Mouse (Mus musculus) lung, adult 2 months (tissue): Measurements from ENCODE around the gene Gm49601. TPM values are rescaled to one million over a fixed set of nuclear protein-coding genes. Genes with fewer than 3 reads are reported as not detected.
A peak's percentile ranks its signal among the peaks of the same experiment; 100 is the strongest.

ENCODE experiments used
- DNase-seq: peaks from one replicate; pipeline ENCODE4 v3.0.0; 2022
- H3K4me1 ChIP-seq: fragments of 200-500 bp; 2 replicates; pipeline ENCODE4 v1.6.1; 2011; ENCODE audit warnings: low read length; ENCODE audit not compliant: control insufficient read depth, insufficient read depth
- H3K4me3 ChIP-seq: fragments of 200-500 bp; replicated peaks from 2 replicates; pipeline ENCODE3; 2011; ENCODE audit warnings: low read depth, mild to moderate bottlenecking, control low read depth, low read length; ENCODE audit errors: extremely low read depth
- CTCF ChIP-seq: fragments of 200-500 bp; IDR thresholded peaks from 2 replicates; pipeline ENCODE4 v1.5.1; 2011; ENCODE audit warnings: mild to moderate bottlenecking, low read length, control low read depth; ENCODE audit not compliant: insufficient read depth
- POLR2A ChIP-seq: fragments of 200-500 bp; IDR thresholded peaks from 2 replicates; pipeline ENCODE4 v1.6.1; 2011; ENCODE audit warnings: low read depth, mild to moderate bottlenecking, control low read depth, low read length, borderline replicate concordance; ENCODE audit errors: extremely low read depth
- WGBS: fragments of 180-500 bp; shearing (Covaris S2); methylation state at CpG from one replicate; pipeline ENCODE4 v1.1.7; 2018; 5-methylcytosine and 5-hydroxymethylcytosine counted together
- polyA plus RNA-seq: library from polyadenylated mRNA; depleted of rRNA; stranded (reverse); fragments of >200 nt; gene quantifications from 2 replicates; pipeline ENCODE4 v1.2.3, GENCODE M21; 2012

The Gm49601 gene
- polyA plus RNA-seq, 1 experiment = 9.4 TPM

GRCm38 (mm10) chr16:18631141-18631540 lies 4.9 kb upstream of the Gm49601 start:
- 61% methylated on average over 7 of the region's 7 CpGs for WGBS
- DNase-seq = no peak
- no peaks in the 10 kb centered on the region for H3K4me1 ChIP-seq
- no peak overlapping the region for H3K4me3 ChIP-seq
- TF ChIP-seq POLR2A (no peak), CTCF (no peak)

- 57% methylated on average over 5 of the region's 5 CpGs for WGBS
- no peak for TF ChIP-seq CTCF
- no peak for TF ChIP-seq POLR2A
- Histone ChIP-seq H3K4me1 (no peaks in the 10 kb centered on the region), H3K4me3 (no peak overlapping the region)
- DNase-seq = no peak
Observed at GRCm38 (mm10) chr16:18630291-18630690, 4.1 kb upstream of the Gm49601 start.

GRCm38 (mm10) chr16:18629390-18630231 lies 3.4 kb upstream of the Gm49601 start, which contains the start of gene Sept5:
TSS of gene Sept5 (minus strand) at chr16:18629954.
- Histone ChIP-seq H3K4me1 (no peaks in the 10 kb centered on the region), H3K4me3 (peak within 1 kb of the TSS; percentile 77)
- WGBS = 1% methylated on average over 70 of the region's 93 CpGs
- TF ChIP-seq POLR2A (no peak), CTCF (no peak)
- DNase-seq = peak; percentile 60

DNA sequence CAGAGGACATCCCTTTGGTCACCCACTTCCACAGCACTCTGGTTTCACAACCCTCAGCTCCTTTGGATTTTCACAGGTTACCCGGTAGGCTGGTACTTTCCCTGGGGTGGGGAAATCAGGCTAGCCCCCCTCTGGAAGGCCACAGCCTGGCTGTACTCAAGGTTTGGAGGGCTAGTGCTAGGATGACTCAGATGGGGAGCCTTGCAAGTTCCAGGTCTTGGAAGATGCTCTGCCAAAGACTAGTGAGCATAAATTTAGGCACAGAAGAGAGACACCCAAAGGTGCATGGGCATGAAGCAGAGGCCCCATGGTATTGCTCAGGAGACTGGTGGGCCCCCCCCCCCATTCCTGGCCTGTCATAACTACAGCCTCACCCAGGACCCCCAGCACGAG lies 2.7 kb upstream of the Gm49601 start:
- TF ChIP-seq CTCF (no peak), POLR2A (no peak)
- Histone ChIP-seq H3K4me3 (no peak overlapping the region), H3K4me1 (no peaks in the 10 kb centered on the region)
- no peak for DNase-seq
- WGBS = 45% methylated on average over 2 of the region's 2 CpGs

DNA sequence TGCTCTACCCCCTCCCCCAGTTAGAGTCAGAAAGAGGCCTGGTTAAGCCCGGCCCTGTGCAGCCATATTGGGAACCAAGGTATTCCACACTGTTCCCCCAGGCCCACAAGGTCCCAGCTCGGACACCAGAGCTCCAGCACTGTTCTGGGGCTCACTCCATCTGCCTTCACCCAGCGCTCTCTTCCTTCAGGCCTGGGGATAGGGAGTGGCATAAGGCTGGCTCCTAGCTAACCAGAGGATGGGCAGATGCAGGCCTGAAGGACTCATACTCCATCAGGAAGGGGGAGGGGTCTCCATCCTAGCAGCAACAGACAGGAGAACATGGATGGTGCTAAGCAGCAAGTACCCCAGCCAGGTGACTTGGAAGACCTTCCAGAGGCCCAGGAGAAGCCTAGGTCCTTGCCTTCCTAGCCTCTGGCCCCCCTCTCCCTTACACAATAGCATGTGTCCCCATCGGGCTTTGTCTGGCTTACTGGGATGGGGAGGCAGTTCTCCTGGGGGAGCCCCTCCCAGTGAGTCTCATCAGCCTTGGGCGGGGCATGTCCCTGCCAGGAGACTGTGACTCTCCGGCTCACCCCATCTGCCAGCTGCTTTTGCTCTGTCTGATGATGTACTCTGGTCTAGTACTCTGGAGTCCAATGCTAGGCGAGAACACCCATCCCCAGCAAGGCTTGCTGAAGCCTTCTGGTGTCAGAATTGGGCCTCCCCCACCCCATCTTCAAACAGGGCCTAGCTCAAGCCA lies 2.1 kb upstream of the Gm49601 start:
- no peak for TF ChIP-seq CTCF
- no peak for TF ChIP-seq POLR2A
- 79% methylated on average over 7 of the region's 7 CpGs for WGBS
- peak overlapping the region; percentile 5 for H3K4me3 ChIP-seq

DNA sequence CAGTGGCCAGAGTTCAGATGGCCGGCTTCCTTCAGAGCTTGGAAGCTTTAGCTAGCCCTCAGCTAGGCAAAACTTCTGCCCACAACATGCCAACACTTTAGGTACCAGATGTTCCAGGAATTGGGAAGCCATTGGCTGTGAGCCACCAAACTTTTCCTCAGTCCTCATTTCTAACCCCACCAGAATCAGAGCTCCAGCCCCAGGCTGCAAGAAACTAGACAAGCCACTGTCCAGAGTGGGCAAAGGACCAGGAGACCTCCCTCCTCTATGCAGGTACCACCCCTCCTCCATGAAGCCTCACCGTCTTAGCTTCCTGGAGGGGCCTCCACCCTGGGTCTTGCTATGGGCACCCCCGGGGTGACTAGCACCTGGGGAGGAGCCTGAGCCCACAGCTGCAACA lies 936 bp upstream of the Gm49601 start:
- TF ChIP-seq CTCF (no peak), POLR2A (no peak)
- Histone ChIP-seq H3K4me1 (no peaks in the 10 kb centered on the region), H3K4me3 (no peak overlapping the region)
- DNase-seq = no peak
- 57% methylated on average over 3 of the region's 3 CpGs for WGBS

More for the DNA sequence above, 2.1 kb upstream of the Gm49601 start:
- DNase-seq = no peak
- H3K4me1 ChIP-seq = no peaks in the 10 kb centered on the region

DNA sequence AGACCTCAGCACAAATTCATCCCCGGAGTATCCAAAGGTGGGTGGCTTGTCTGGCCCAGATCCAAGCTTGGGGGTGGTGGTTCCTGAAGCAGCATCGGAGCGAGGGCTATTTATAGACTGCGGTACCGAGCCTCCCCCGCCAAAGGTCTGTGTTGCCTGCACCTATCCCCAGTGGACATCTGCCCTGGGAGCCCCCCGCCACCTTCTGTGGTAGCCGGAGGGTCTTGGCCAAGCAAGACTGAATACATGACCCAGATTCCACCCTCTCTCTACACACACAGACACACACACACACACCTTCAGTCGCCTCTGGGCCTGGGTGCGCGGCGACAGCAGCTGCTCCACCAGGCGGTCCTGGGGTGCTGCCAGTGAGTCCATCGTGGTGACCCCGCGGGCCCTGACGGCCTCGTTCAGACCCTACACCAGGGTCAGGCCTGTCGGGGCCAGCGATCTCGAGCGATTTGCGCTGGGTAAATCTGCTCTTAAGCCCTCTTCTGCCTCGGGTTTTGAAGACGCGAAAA lies 376 bp downstream of the Gm49601 start:
- Histone ChIP-seq H3K4me1 (peaks cover 3% of the 10 kb centered on the region; the same call in 1 of the 2 replicates), H3K4me3 (peak overlapping the region; percentile 12)
- TF ChIP-seq POLR2A (no peak), CTCF (no peak)
- DNase-seq = no peak
- 21% methylated on average over 26 of the region's 26 CpGs for WGBS

DNA sequence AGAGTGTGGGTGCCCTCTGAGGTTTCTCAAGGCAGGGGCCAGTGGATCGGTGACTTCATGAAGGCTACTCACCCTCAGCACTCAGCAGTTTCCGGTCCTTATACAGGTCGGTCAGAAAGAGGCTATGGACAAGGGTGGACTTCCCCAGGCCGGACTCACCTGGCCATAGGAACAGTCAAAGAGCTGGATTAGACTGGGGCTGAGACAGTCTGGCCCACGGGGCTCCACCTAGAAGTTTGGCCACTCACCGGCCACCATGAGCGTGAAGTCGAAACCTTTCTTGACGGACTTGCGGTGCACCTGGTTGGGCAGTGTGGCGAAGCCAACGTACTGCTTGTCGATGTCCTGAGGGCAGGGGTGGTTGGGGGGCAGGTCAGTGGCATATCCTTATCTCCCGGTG lies 1.1 kb downstream of the Gm49601 start:
- TF ChIP-seq POLR2A (no peak), CTCF (no peak)
- Histone ChIP-seq H3K4me3 (no peak overlapping the region), H3K4me1 (peaks cover 3% of the 10 kb centered on the region; the same call in 1 of the 2 replicates)
- DNase-seq = no peak
- 71% methylated on average over 14 of the region's 14 CpGs for WGBS

DNA sequence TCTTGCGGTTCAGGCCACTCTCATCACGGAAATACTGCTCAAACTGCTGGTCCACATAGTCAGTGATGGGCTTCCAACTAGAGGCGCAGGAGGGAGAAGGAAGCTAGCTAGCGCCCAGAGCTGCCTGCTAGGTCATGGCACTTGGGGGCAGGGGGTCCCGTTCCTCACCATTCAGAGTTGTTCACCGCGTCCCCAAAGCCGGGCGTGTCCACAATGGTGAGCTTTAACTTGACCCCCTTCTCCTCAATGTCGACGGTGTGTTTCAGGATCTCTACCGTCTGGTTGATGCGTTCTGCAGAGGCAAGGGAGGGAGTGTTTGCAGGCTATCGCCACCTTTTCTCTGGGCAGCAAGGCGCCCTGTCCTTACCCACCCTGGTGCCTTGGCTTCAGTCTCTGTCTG lies 1.6 kb downstream of the Gm49601 start:
- TF ChIP-seq CTCF (no peak), POLR2A (no peak)
- Histone ChIP-seq H3K4me3 (no peak overlapping the region), H3K4me1 (peaks cover 3% of the 10 kb centered on the region; the same call in 1 of the 2 replicates)
- WGBS = 68% methylated on average over 15 of the region's 15 CpGs
- DNase-seq = no peak
